Mouse (Mus musculus) small intestine, adult 2 months (tissue): ENCODE data around the gene Xylt2. TPM values are rescaled to one million over a fixed set of nuclear protein-coding genes. Genes with fewer than 3 reads are reported as not detected.
A peak's percentile ranks its signal among the peaks of the same experiment; 100 is the strongest.

Experiments used
- H3K27ac ChIP-seq: fragments of 200-500 bp; 2 replicates; pipeline ENCODE4 v1.5.1; 2012; ENCODE audit warnings: low read depth, low read length, control low read depth, inconsistent platforms; ENCODE audit not compliant: insufficient read depth
- H3K27me3 ChIP-seq: fragments of 200-500 bp; 2 replicates; pipeline ENCODE4 v1.6.1; 2012; ENCODE audit warnings: mild to moderate bottlenecking, moderate library complexity, low read length, inconsistent platforms; ENCODE audit not compliant: control insufficient read depth, insufficient read depth
- H3K36me3 ChIP-seq: fragments of 200-500 bp; 2 replicates; pipeline ENCODE4 v1.6.1; 2012; ENCODE audit warnings: mild to moderate bottlenecking, low read length, control low read depth, inconsistent platforms; ENCODE audit not compliant: control insufficient read depth, insufficient read depth
- H3K4me1 ChIP-seq: fragments of 200-500 bp; 2 replicates; pipeline ENCODE4 v1.6.1; 2012; ENCODE audit warnings: low read length, inconsistent platforms, mixed read lengths; ENCODE audit not compliant: control insufficient read depth, insufficient read depth, insufficient read length
- H3K4me3 ChIP-seq: fragments of 200-500 bp; 2 replicates; pipeline ENCODE4 v1.5.1; 2012; ENCODE audit warnings: low read depth, mild to moderate bottlenecking, control low read depth, inconsistent platforms, low read length, moderate library complexity
- CTCF ChIP-seq: fragments of 200-500 bp; IDR thresholded peaks from 2 replicates; pipeline ENCODE4 v1.5.1; 2012; ENCODE audit warnings: low read depth, mild to moderate bottlenecking, control low read depth, inconsistent platforms, low read length, moderate library complexity, mixed read lengths; ENCODE audit not compliant: insufficient replicate concordance, insufficient read length; ENCODE audit errors: extremely low read depth
- POLR2A ChIP-seq: fragments of 200-500 bp; IDR thresholded peaks from 2 replicates; pipeline ENCODE4 v1.6.1; 2012; ENCODE audit warnings: low read depth, mild to moderate bottlenecking, control low read depth, inconsistent platforms, low read length, moderate library complexity
- WGBS: fragments of 180-500 bp; shearing (Covaris S2); methylation state at CpG from one replicate; pipeline ENCODE4 v1.1.7; 2018; 5-methylcytosine and 5-hydroxymethylcytosine counted together
- polyA plus RNA-seq: library from polyadenylated mRNA; depleted of rRNA; stranded (reverse); fragments of >200 nt; gene quantifications from 2 replicates; pipeline ENCODE4 v1.2.3, GENCODE M21; 2012

Xylt2 gene
- polyA plus RNA-seq, 1 experiment, result 27.0 TPM

DNA sequence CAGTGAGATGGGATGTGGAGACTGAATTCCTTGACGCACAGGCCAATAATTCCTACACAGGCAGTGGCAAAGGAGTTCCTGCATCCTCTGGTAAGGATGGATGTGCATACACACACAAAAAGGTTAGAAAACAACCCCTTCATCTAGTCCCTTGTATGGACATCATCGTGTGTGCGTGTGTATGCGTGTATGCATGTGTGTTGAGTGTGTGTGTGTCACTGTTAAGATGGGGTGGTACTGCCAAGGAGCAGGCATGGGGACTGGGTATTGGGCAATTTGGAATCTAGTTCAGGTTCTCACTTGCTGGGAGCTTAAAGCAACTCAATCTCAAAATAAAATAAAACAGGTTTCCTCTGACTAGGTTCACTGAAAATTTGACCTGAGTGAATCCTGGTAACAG is 30.9 kb downstream of the Xylt2 start:
- Histone ChIP-seq H3K27ac (no peak overlapping the region), H3K4me1 (no peaks in the 10 kb centered on the region), H3K27me3 (no peaks in the 10 kb centered on the region), H3K36me3 (peaks cover 39% of the 10 kb centered on the region), H3K4me3 (no peak overlapping the region)
- TF ChIP-seq CTCF, result no peak
- no peak for TF ChIP-seq POLR2A
- 96% methylated on average over 4 of the region's 4 CpGs for WGBS

DNA sequence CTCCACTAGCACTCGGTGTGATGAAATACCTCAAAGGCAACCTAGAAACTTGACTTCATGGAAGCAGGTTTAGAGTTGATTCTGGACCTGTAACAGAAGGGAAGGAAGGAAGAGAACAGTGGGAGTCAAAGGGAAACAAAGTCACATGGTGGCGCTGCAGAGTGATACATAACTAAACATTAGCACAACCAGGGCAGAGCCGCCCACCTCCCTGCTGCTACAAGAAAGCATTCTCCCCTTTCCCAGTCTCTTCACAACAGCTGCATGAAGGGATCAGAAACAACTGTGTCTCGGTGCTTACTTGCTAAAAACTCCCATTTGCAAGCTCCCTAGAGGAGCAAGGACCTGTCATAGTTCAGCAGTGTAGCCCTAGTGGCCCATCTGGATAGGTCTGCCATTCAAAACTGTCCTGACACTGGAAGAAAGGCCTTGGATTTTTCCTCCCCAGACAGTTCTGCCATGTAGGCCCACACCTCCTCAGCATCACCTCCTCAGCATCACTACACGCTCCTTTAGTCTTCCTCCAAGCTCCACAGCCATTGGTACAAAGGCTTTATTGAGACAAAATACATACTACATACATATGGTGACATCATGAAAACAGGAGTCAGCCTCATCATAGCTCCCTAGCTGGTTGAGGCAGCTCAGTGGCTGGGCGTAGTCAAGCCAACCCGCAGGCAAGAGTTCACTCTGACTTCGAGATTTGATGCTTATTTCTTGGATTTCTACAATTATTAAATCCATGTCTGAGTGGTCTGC is 32.7 kb downstream of the Xylt2 start:
- no peak overlapping the region for H3K4me3 ChIP-seq
- H3K36me3 ChIP-seq, result peaks cover 57% of the 10 kb centered on the region
- H3K27me3 ChIP-seq, result no peaks in the 10 kb centered on the region
- H3K4me1 ChIP-seq, result no peaks in the 10 kb centered on the region
- no peak overlapping the region for H3K27ac ChIP-seq
- no peak for TF ChIP-seq CTCF
- TF ChIP-seq POLR2A, result no peak
- 90% methylated on average over 8 of the region's 8 CpGs for WGBS

DNA sequence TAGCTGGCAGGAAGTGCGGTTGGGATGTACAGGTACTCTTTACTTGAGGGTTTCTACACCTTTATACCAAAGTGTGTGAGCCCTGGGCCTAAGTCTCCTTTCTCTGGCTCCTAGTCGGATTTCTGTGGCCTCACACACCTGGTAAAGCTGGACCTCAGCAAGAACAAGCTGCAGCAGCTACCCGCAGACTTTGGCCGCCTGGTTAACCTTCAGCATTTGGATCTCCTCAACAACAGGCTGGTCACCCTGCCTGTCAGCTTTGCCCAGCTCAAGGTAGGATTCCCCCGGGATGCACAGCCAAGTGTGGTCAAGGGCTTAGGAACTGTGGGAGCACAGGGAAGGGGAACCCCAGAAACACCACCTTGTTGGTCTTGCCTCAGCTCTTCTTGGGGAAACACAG is 42.9 kb downstream of the Xylt2 start:
- Histone ChIP-seq H3K27ac (peak overlapping the region; percentile 97), H3K36me3 (peaks cover 75% of the 10 kb centered on the region), H3K27me3 (no peaks in the 10 kb centered on the region), H3K4me3 (no peak overlapping the region), H3K4me1 (peaks cover 25% of the 10 kb centered on the region)
- no peak for TF ChIP-seq POLR2A
- TF ChIP-seq CTCF, result no peak
- WGBS, result 78% methylated on average over 5 of the region's 5 CpGs

DNA sequence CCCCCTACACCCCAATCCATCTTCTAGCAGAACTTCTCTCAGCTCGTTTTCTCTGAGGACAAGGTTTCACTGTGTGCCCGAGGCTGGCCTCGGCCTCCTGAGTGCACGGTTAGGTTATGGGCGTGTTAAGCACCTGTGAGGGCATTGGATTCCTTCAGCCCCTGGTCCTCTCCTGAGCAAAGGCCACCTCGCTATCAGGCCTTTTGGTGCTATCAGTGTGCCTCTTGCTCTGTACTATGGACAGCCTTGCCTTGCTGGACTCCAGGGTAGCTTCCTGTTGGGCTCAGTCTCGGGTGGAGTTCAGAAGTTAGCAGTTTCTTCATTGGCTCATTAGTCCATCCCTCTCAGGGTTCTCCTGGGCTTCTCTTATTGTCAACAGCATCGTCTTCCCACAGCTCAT is 44.3 kb downstream of the Xylt2 start:
- peaks cover 27% of the 10 kb centered on the region for H3K4me1 ChIP-seq
- peak overlapping the region; percentile 34; the same call in 1 of the 2 replicates for H3K4me3 ChIP-seq
- peaks cover 60% of the 10 kb centered on the region for H3K36me3 ChIP-seq
- no peaks in the 10 kb centered on the region for H3K27me3 ChIP-seq
- H3K27ac ChIP-seq, result peak overlapping the region; percentile 97
- TF ChIP-seq CTCF (no peak), POLR2A (peak; percentile 61; the same call in 1 of the 2 replicates)
- 33% methylated on average over 8 of the region's 8 CpGs for WGBS

DNA sequence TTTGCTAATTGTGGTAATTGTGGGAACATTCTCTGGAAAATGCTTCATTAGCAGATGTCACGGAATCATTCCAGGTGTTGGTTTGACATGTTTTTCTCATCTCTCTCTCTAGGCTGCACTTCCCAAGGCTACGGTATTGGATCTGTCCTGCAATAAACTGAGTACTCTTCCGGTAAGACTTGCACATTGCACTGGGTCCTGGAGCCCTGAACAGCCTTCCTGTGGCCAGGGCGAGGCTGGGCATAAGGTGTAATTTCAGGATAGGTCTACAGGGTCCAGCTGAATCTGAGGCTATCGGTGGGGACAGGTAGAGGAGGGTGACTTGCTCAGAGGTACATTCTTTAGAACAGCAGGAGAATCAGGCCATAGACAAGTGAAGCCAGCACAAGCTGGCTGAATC is 45.3 kb downstream of the Xylt2 start:
- peaks cover 50% of the 10 kb centered on the region for H3K36me3 ChIP-seq
- no peak for TF ChIP-seq CTCF
- TF ChIP-seq POLR2A, result no peak
- 57% methylated on average over 5 of the region's 5 CpGs for WGBS
- peaks cover 27% of the 10 kb centered on the region for H3K4me1 ChIP-seq
- H3K4me3 ChIP-seq, result no peak overlapping the region
- no peaks in the 10 kb centered on the region for H3K27me3 ChIP-seq
- peak overlapping the region; percentile 92 for H3K27ac ChIP-seq

DNA sequence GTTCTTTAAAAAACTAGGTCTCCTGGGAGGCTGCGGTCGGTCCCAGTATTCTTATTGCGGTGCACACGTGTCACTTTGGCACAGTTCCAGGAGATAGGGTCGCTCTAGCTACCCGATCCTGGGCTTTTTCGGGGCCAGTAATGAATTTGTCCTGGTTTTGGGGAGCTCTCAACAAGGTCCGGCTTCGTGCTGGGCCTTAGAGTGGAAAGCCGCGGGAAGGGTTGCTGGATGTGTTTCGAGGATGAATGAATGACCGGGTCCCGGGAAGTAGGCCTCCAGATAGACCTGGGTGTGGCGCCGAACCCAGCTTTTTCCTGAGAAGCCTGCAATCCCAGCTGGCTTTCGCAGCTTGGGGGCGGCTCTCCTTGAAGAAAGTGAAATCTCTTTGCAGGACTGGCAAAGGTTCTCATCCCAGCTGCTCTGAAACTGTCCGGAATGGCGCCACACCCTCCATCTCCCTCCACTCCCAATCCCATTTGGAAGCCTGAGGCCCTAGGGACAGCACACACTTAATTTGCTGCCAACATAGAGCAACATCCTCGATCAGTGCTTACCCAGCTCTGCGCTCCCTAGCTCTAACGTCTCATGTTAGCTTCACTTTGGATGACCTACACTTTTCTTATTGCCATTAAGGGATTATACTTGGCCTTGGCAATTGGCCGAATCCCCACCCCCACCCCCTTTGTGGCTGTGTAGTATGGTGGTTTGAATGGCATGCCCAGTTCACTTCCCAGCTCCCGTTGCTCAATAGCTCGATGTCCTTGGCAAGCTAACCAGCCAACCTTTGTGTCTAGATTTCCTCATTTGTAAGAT is 46.9 kb downstream of the Xylt2 start:
- Histone ChIP-seq H3K4me1 (peaks cover 27% of the 10 kb centered on the region), H3K4me3 (peak overlapping the region; percentile 92), H3K36me3 (peaks cover 34% of the 10 kb centered on the region), H3K27ac (peak overlapping the region; percentile 90), H3K27me3 (no peaks in the 10 kb centered on the region)
- no peak for TF ChIP-seq POLR2A
- no peak for TF ChIP-seq CTCF
- WGBS, result 3% methylated on average over 26 of the region's 26 CpGs

DNA sequence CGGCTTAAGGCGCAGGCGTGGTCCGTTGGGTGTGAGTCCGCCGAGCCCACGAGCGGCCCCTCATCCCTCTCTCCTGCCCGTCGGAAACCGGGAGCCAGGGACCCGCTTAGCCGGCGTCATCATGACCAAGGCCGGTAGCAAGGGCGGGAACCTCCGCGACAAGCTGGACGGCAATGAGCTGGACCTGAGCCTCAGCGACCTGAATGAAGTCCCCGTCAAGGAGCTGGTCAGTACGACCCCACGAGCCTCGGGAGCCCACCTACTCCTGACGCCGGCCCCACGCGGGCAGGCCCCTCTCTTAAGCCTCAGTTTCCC is 47.5 kb downstream of the Xylt2 start:
- Histone ChIP-seq H3K27me3 (no peaks in the 10 kb centered on the region), H3K4me1 (peaks cover 26% of the 10 kb centered on the region), H3K27ac (peak overlapping the region; percentile 90), H3K4me3 (peak overlapping the region; percentile 92), H3K36me3 (peaks cover 29% of the 10 kb centered on the region)
- no peak for TF ChIP-seq POLR2A
- TF ChIP-seq CTCF, result no peak
- WGBS, result under 1% methylated on average over 28 of the region's 28 CpGs
